Mouse (Mus musculus) small intestine, adult 2 months (tissue): ENCODE results near the gene Tmem89.

Experiments
- CTCF ChIP-seq: fragments of 200-500 bp; IDR thresholded peaks from 2 replicates; pipeline ENCODE4 v1.5.1; 2012; ENCODE audit warnings: low read depth, mild to moderate bottlenecking, control low read depth, inconsistent platforms, low read length, moderate library complexity, mixed read lengths; ENCODE audit not compliant: insufficient replicate concordance, insufficient read length; ENCODE audit errors: extremely low read depth
- POLR2A ChIP-seq: fragments of 200-500 bp; IDR thresholded peaks from 2 replicates; pipeline ENCODE4 v1.6.1; 2012; ENCODE audit warnings: low read depth, mild to moderate bottlenecking, control low read depth, inconsistent platforms, low read length, moderate library complexity

DNA sequence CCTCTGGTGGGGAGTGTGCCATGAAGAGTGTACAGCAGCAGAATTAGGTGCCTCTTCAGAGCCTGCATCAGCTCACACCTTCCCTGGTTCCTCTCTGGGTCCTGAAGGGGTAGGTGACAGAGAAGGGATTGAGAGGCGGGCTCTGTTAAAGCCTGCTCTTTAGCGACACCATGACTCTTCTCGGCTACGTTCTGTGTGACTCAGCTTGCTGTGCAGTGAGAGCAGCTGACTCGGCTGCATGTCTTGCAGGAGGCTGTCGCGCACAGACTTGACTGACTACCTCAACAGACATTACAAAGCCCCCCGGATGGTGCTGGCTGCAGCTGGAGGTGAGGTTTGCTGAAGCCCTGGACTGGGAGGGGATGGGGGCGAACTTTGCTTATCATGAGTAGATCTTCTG lies 30.7 kb downstream of the Tmem89 start:
- no peak for TF ChIP-seq POLR2A
- no peak for TF ChIP-seq CTCF
